Mouse (Mus musculus) E14TG2a.4 (cell line): ENCODE measurements around the gene Kcnab1.

Experiments
- CTCF ChIP-seq: conservative IDR thresholded peaks from 2 replicates; pipeline ENCODE4 v1.5.1; 2014; ENCODE audit warnings: low read length
- NANOG ChIP-seq: IDR thresholded peaks from 2 replicates; pipeline ENCODE4 v1.6.1; 2014; ENCODE audit warnings: borderline replicate concordance, low read length, mixed read lengths

DNA sequence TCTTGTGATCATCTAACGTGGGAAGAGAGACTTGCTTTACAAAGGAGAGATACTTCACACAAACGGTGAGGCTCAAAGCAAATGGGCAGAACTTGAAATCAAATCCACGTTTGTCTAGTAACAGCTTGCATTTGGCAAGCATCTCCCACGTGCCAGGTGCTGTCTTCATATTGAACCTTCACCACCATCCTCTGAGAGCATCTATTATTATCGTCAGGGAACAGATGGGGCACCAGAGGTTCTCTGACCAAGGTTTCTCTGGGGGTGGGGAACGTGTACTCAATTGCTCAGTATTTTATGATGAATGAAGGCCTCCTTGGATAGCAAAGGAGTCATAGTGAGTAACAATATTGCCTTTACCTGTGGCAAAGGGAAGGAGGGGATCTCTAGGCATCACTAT lies 139.8 kb downstream of the Kcnab1 start:
- TF ChIP-seq CTCF (no peak), NANOG (no peak)
